Mouse (Mus musculus) stomach, postnatal 0 days (tissue): Measurements from ENCODE around the gene Stx1a. TPM values are rescaled to one million over a fixed set of nuclear protein-coding genes. Genes with fewer than 3 reads are reported as not detected.

ENCODE experiments used
- ATAC-seq: fragments of 200-750 bp; cut with Nextera tagmentation; 2 replicates; pipeline ENCODE4 v1.8.0; 2017; ENCODE audit not compliant: low FRiP score, low TSS enrichment
- DNase-seq: peaks from one replicate; pipeline ENCODE4 v3.0.0-alpha.2; 2016; ENCODE audit warnings: low spot score
- H3K27ac ChIP-seq: fragments of 300-500 bp; sonication (generic); replicated peaks from 2 replicates; pipeline ENCODE4 v1.5.1; 2014; ENCODE audit warnings: mild to moderate bottlenecking, control low read depth
- H3K27me3 ChIP-seq: fragments of 300-500 bp; sonication (generic); 2 replicates; pipeline ENCODE4 v1.6.1; 2014; ENCODE audit warnings: low read length; ENCODE audit not compliant: control insufficient read depth, insufficient read depth
- H3K36me3 ChIP-seq: fragments of 300-500 bp; sonication (generic); 2 replicates; pipeline ENCODE4 v1.6.1; 2014; ENCODE audit warnings: low read length, mixed read lengths; ENCODE audit not compliant: control insufficient read depth, insufficient read depth
- H3K4me1 ChIP-seq: fragments of 300-500 bp; sonication (generic); replicated peaks from 2 replicates; pipeline ENCODE4 v1.6.1; 2014; ENCODE audit warnings: antibody characterized with exemption; ENCODE audit not compliant: control insufficient read depth, insufficient read depth
- H3K4me2 ChIP-seq: fragments of 300-500 bp; sonication (generic); replicated peaks from 2 replicates; pipeline ENCODE4 v1.6.1; 2014; ENCODE audit warnings: low read depth, mild to moderate bottlenecking, control low read depth, moderate library complexity
- H3K4me3 ChIP-seq: fragments of 300-500 bp; sonication (generic); 2 replicates; pipeline ENCODE4 v1.5.1; 2014; ENCODE audit warnings: low read depth, low read length, control low read depth
- H3K9ac ChIP-seq: fragments of 300-500 bp; sonication (generic); 2 replicates; pipeline ENCODE4 v1.6.1; 2014; ENCODE audit warnings: mild to moderate bottlenecking, low read length, control low read depth, mixed read lengths
- H3K9me3 ChIP-seq: fragments of 300-500 bp; sonication (generic); 2 replicates; pipeline ENCODE4 v1.6.1; 2016; ENCODE audit warnings: low read length; ENCODE audit not compliant: control insufficient read depth
- CTCF ChIP-seq: IDR thresholded peaks from 2 replicates; pipeline ENCODE4 v1.5.1; 2016; ENCODE audit warnings: antibody characterized with exemption, low read depth, mild to moderate bottlenecking, moderate library complexity
- EP300 ChIP-seq: optimal IDR thresholded peaks from 2 replicates; pipeline ENCODE3; 2016; ENCODE audit warnings: antibody characterized with exemption
- WGBS: fragments of 180-500 bp; shearing (Covaris S2); extraction: QIAGEN DNeasy Blood & Tissue Kit; methylation state at CpG from one replicate; pipeline ENCODE4 v1.1.7; 2014; 5-methylcytosine and 5-hydroxymethylcytosine counted together
- polyA plus RNA-seq: library from polyadenylated mRNA; unstranded; fragments of >200 nt; fragmentation: Nextera tagmentation; extraction: Ambion mirVana; gene quantifications from 2 replicates; pipeline ENCODE4 v1.2.1, GENCODE M21; 2015

The Stx1a gene
- polyA plus RNA-seq, result 5.3 TPM in 2 replicates

GRCm38 (mm10) chr5:135023344-135024173, at the start of gene Stx1a:
TSS of gene Stx1a (plus strand) at chr5:135023482.
- Histone ChIP-seq H3K4me2 (peak within 1 kb of the TSS; percentile 92), H3K4me3 (peak within 1 kb of the TSS; percentile 49), H3K27me3 (no peaks in the 10 kb centered on the region), H3K4me1 (peaks cover 2% of the 10 kb centered on the region; the same call in 1 of the 2 replicates), H3K36me3 (no peaks in the 10 kb centered on the region), H3K27ac (no peak within 1 kb of the TSS), H3K9ac (peak within 1 kb of the TSS; percentile 61), H3K9me3 (no peaks in the 10 kb centered on the region)
- TF ChIP-seq CTCF, result 0 out of 2 replicates have a peak, but pooled peaks have one; percentile 8
- no peak for TF ChIP-seq EP300
- peak; percentile 88 for ATAC-seq
- under 1% methylated on average over 61 of the region's 61 CpGs for WGBS
- DNase-seq, result peak; percentile 83

GRCm38 (mm10) chr5:134973526-134973925, 49.8 kb upstream of the Stx1a start:
- Histone ChIP-seq H3K27me3 (no peaks in the 10 kb centered on the region), H3K4me2 (no peak overlapping the region), H3K4me3 (no peak overlapping the region), H3K9me3 (no peaks in the 10 kb centered on the region), H3K9ac (no peak overlapping the region), H3K36me3 (no peaks in the 10 kb centered on the region), H3K27ac (no peak overlapping the region), H3K4me1 (no peaks in the 10 kb centered on the region)
- TF ChIP-seq CTCF (no peak), EP300 (no peak)
- 80% methylated on average over 7 of the region's 7 CpGs for WGBS
- DNase-seq, result no peak
- ATAC-seq, result no peak

- DNase-seq (peak; percentile 66), ATAC-seq (peak; percentile 78)
- Histone ChIP-seq H3K4me3 (no peak overlapping the region), H3K9me3 (no peaks in the 10 kb centered on the region), H3K4me2 (no peak overlapping the region), H3K27me3 (no peaks in the 10 kb centered on the region), H3K9ac (no peak overlapping the region), H3K4me1 (no peaks in the 10 kb centered on the region), H3K36me3 (no peaks in the 10 kb centered on the region), H3K27ac (no peak overlapping the region)
- WGBS, result 12% methylated on average over 7 of the region's 7 CpGs
- TF ChIP-seq CTCF (no peak), EP300 (no peak)
Observed at GRCm38 (mm10) chr5:134974294-134974693, 49.0 kb upstream of the Stx1a start.

- H3K4me1 ChIP-seq, result no peaks in the 10 kb centered on the region
- no peak for TF ChIP-seq EP300
- TF ChIP-seq CTCF, result no peak
- 46% methylated on average over 2 of the region's 2 CpGs for WGBS
- H3K27ac ChIP-seq, result no peak overlapping the region
- no peaks in the 10 kb centered on the region for H3K9me3 ChIP-seq
- H3K27me3 ChIP-seq, result no peaks in the 10 kb centered on the region
- no peak overlapping the region for H3K4me2 ChIP-seq
- H3K36me3 ChIP-seq, result no peaks in the 10 kb centered on the region
- ATAC-seq (no peak), DNase-seq (no peak)
- H3K4me3 ChIP-seq, result no peak overlapping the region
- no peak overlapping the region for H3K9ac ChIP-seq
Observed at GRCm38 (mm10) chr5:134974921-134975320, 48.4 kb upstream of the Stx1a start.

- DNase-seq, result no peak
- Histone ChIP-seq H3K9me3 (no peaks in the 10 kb centered on the region), H3K4me1 (no peaks in the 10 kb centered on the region), H3K4me2 (no peak overlapping the region), H3K9ac (no peak overlapping the region), H3K36me3 (no peaks in the 10 kb centered on the region), H3K27ac (no peak overlapping the region), H3K27me3 (no peaks in the 10 kb centered on the region), H3K4me3 (no peak overlapping the region)
- peak; percentile 19; the same call in 1 of the 2 replicates for ATAC-seq
- WGBS, result 86% methylated on average over 2 of the region's 2 CpGs
- TF ChIP-seq EP300 (no peak), CTCF (no peak)
Observed at GRCm38 (mm10) chr5:134976164-134976563, 47.1 kb upstream of the Stx1a start.

- Histone ChIP-seq H3K27ac (no peak overlapping the region), H3K27me3 (no peaks in the 10 kb centered on the region), H3K9ac (no peak overlapping the region), H3K4me1 (no peaks in the 10 kb centered on the region), H3K9me3 (no peaks in the 10 kb centered on the region), H3K36me3 (no peaks in the 10 kb centered on the region), H3K4me3 (no peak overlapping the region), H3K4me2 (no peak overlapping the region)
- no peak for ATAC-seq
- no peak for DNase-seq
- 77% methylated on average over 14 of the region's 14 CpGs for WGBS
- TF ChIP-seq CTCF (no peak), EP300 (no peak)
Observed at GRCm38 (mm10) chr5:134976577-134977250, 46.6 kb upstream of the Stx1a start.
